Mouse (Mus musculus) heart, adult 2 months (tissue): ENCODE results near the gene Nckap5. TPM values are rescaled to one million over a fixed set of nuclear protein-coding genes. Genes with fewer than 3 reads are reported as not detected.
A peak's percentile ranks its signal among the peaks of the same experiment; 100 is the strongest.

Source experiments
- DNase-seq, 2 experiments: peaks; one replicate each; pipeline ENCODE4 v3.0.0; 2021
- H3K27ac ChIP-seq: fragments of 200-600 bp; 2 replicates; pipeline ENCODE4 v1.8.1; 2022
- H3K27me3 ChIP-seq: fragments of 200-500 bp; 2 replicates; pipeline ENCODE4 v1.6.1; 2012; ENCODE audit warnings: mild to moderate bottlenecking, low read length, inconsistent platforms, mixed read lengths; ENCODE audit not compliant: control insufficient read depth, insufficient read depth
- H3K36me3 ChIP-seq: fragments of 200-500 bp; 2 replicates; pipeline ENCODE4 v1.6.1; 2012; ENCODE audit warnings: low read length, inconsistent platforms; ENCODE audit not compliant: control insufficient read depth, insufficient read depth
- H3K4me1 ChIP-seq: fragments of 200-500 bp; 2 replicates; pipeline ENCODE4 v1.6.1; 2011; ENCODE audit warnings: low read length; ENCODE audit not compliant: control insufficient read depth, insufficient read depth
- H3K4me3 ChIP-seq: fragments of 200-600 bp; 2 replicates; pipeline ENCODE4 v1.8.1; 2022
- H3K79me2 ChIP-seq: fragments of 200-500 bp; replicated peaks from 2 replicates; pipeline ENCODE4 v1.6.1; 2012; ENCODE audit warnings: mild to moderate bottlenecking, inconsistent platforms, low read length, moderate library complexity, mixed read lengths; ENCODE audit not compliant: control insufficient read depth, insufficient read depth
- H3K9ac ChIP-seq: fragments of 200-500 bp; 2 replicates; pipeline ENCODE4 v1.6.1; 2012; ENCODE audit warnings: low read depth, mild to moderate bottlenecking, control low read depth, inconsistent platforms, low read length, mixed read lengths
- CTCF ChIP-seq: fragments of 200-600 bp; IDR thresholded peaks from 2 replicates; pipeline ENCODE4 v1.8.1; 2022; ENCODE audit warnings: antibody characterized with exemption, mild to moderate bottlenecking, moderate library complexity
- EP300 ChIP-seq: fragments of 200-500 bp; IDR thresholded peaks from 2 replicates; pipeline ENCODE4 v1.6.1; 2011; ENCODE audit warnings: low read depth, low read length, control low read depth; ENCODE audit not compliant: insufficient read depth
- POLR2A ChIP-seq: fragments of 200-500 bp; IDR thresholded peaks from 2 replicates; pipeline ENCODE4 v1.6.1; 2011; ENCODE audit warnings: mild to moderate bottlenecking, low read depth, low read length, control low read depth; ENCODE audit not compliant: insufficient read depth
- WGBS: fragments of 180-500 bp; shearing (Covaris S2); methylation state at CpG from one replicate; pipeline ENCODE4 v1.1.7; 2018; 5-methylcytosine and 5-hydroxymethylcytosine counted together
- intact Hi-C: fragments of 180-260 bp; cut with DNase I; formaldehyde crosslinking; loops from one replicate; pipeline ENCODE4 v1.15.1; 2025
- polyA plus RNA-seq: library from polyadenylated mRNA; depleted of rRNA; stranded (reverse); fragments of >200 nt; gene quantifications from 2 replicates; pipeline ENCODE4 v1.2.3, GENCODE M21; 2012
- total RNA-seq, 2 experiments: library from RNA; stranded (reverse); gene quantifications; 2 replicates each; pipeline ENCODE4 v1.2.3; 2021

Gene Nckap5
- total and polyA plus RNA-seq, 3 experiments, result 2.8 to 9.6 (median 6.0) TPM

DNA sequence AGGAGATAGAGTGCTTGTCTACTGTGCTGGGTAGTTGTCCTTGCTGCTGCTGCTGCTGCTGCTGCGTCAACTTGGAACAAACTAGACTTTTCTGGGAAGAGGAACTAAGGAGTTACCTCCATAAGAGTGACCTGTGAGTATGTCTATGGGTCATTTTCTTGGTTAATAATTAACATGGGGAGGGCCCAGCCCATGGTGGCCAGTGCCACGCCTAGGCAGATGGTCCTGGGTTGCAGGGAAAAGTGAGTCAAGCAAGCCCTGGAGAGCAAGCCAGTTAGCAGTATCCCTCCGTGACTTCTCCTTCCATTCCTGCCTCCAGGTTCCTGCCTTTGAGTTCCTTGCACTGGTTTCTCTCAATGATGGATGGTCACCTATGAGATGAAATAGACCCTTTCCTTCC is 80.4 kb downstream of the Nckap5 start:
- Histone ChIP-seq H3K9ac (no peak overlapping the region), H3K36me3 (no peaks in the 10 kb centered on the region), H3K4me3 (no peak overlapping the region), H3K4me1 (no peaks in the 10 kb centered on the region), H3K27me3 (no peaks in the 10 kb centered on the region), H3K79me2 (no peaks in the 10 kb centered on the region), H3K27ac (no peak overlapping the region)
- TF ChIP-seq CTCF (no peak), EP300 (no peak), POLR2A (no peak)
- no peak for DNase-seq
- intact Hi-C loops, result no loop called here
- WGBS, result 91% methylated on average over 3 of the region's 3 CpGs

DNA sequence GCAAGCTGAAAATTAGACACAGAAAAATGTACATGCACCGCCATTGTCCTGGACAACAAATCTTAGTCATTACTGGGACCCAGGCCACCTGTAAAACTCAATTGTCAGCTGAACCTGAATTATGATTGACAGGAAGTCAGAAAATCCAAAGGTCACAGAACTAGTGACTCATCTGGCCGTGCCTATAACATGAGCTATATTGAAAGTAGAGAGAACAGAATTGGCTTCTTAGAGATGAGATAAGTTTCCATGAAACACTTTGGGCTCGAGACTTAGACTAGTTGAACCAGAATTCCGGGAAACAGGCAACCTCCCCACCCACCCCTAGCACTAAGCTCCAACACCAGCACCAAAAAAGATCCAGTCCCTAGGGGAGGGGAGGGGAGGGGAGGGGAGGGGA is 82.7 kb downstream of the Nckap5 start:
- DNase-seq, result no peak
- Histone ChIP-seq H3K79me2 (no peaks in the 10 kb centered on the region), H3K9ac (no peak overlapping the region), H3K27ac (no peak overlapping the region), H3K4me3 (no peak overlapping the region), H3K4me1 (no peaks in the 10 kb centered on the region), H3K36me3 (no peaks in the 10 kb centered on the region), H3K27me3 (no peaks in the 10 kb centered on the region)
- 46% methylated on average over 4 of the region's 4 CpGs for WGBS
- intact Hi-C loops, result no loop called here
- TF ChIP-seq CTCF, result no peak
- no peak for TF ChIP-seq POLR2A
- no peak for TF ChIP-seq EP300

DNA sequence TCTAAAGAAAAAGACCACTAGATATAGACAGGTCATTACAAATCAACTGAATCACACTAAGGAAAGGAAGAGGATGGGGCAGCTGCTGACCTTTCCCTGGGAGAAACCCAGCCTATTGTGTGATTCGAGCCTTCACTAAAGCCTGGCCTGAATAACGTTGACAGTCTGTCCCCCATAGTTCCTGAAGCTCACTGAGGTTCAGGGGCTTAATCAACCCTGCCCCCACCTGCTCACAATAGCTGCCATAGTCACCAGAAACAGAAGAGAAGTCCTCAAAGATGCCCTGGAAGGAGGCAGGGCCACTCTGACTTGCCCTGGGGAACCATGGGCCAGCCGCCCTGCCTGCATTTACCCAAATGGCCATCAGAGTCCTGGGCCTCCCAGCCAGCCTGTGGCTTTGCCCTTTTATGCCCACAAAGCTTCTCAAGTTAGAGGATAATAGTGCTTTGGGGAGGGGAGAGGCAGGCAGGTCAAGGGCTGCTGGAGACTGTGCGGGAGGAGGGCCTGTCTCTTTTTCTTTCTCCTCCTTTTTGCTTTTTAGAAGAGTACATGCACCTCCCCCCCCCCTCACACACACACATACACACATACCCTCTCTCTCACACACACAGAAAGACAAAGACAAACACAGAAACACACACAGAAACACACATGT is 85.0 kb downstream of the Nckap5 start:
- Histone ChIP-seq H3K36me3 (no peaks in the 10 kb centered on the region), H3K4me1 (no peaks in the 10 kb centered on the region), H3K4me3 (no peak overlapping the region), H3K9ac (no peak overlapping the region), H3K27ac (no peak overlapping the region), H3K79me2 (no peaks in the 10 kb centered on the region), H3K27me3 (no peaks in the 10 kb centered on the region)
- DNase-seq, result no peak
- 63% methylated on average over 4 of the region's 4 CpGs for WGBS
- TF ChIP-seq CTCF (no peak), EP300 (no peak), POLR2A (no peak)
- intact Hi-C loops, result no loop called here

DNA sequence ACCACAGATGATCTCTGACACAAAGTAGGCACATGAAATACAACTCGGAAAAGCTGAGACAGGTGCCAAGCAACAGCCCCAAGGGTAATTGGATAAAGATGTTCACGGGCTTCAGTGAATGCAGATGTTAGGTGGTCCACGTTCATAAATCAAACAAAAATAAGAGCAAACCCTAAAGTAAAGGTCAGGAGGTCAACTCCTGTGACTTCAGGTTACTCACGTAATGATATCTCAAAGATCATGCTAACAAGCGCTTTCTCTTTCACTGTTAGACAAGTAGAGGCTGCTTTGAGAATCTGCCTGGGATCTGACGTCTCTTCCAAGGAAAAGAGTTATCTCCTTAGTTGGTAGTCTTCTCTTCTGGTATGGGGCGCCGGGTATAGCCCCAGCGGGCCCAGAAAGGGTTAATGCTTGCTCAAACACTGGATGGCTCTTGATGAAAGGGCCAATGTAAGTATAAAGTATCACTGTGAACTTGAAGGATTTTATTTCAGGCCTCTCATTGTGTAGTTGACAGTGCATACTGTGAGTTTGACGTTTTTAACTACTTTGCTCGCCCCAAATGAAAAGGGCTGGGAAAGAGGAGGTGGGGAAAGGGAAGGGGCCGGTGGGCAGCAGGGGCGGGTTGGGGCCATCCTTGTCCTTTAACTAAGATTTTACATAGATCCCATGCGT is 85.8 kb downstream of the Nckap5 start:
- Histone ChIP-seq H3K4me3 (no peak overlapping the region), H3K27ac (no peak overlapping the region), H3K36me3 (no peaks in the 10 kb centered on the region), H3K27me3 (no peaks in the 10 kb centered on the region), H3K9ac (no peak overlapping the region), H3K4me1 (no peaks in the 10 kb centered on the region), H3K79me2 (no peaks in the 10 kb centered on the region)
- no peak for TF ChIP-seq CTCF
- DNase-seq, result no peak
- intact Hi-C loops, result no loop called here
- WGBS, result 89% methylated on average over 14 of the region's 14 CpGs

DNA sequence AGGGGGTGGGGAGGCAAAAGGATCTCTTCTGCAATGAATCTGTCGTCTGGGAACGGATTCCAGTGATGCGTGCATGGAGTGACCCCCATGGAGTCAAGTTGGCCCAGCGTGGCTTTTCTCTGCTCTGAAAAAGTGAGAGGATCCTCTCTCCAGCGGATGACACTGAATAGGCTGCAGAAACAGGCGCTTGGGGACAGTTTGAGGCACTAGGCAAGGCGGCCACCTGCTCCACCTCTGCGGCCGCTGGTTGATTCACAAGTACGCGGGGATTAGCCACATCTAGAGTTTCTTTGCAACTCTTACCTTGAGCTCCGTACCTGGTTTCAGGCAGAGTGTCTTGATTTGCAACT is 92.3 kb downstream of the Nckap5 start:
- no peaks in the 10 kb centered on the region for H3K79me2 ChIP-seq
- intact Hi-C loops, result loop anchor here (10.0 kb wide), 1 partner anchor 187 kb away; no protein-coding TSS in a partner anchor
- 11% methylated on average over 12 of the region's 12 CpGs for WGBS
- no peak for DNase-seq
- H3K36me3 ChIP-seq, result no peaks in the 10 kb centered on the region
- peak overlapping the region; percentile 52 for H3K4me3 ChIP-seq
- TF ChIP-seq POLR2A (no peak), CTCF (no peak), EP300 (no peak)
- no peaks in the 10 kb centered on the region for H3K27me3 ChIP-seq
- peaks cover 4% of the 10 kb centered on the region; the same call in 1 of the 2 replicates for H3K4me1 ChIP-seq
- peak overlapping the region; percentile 67 for H3K27ac ChIP-seq
- no peak overlapping the region for H3K9ac ChIP-seq

DNA sequence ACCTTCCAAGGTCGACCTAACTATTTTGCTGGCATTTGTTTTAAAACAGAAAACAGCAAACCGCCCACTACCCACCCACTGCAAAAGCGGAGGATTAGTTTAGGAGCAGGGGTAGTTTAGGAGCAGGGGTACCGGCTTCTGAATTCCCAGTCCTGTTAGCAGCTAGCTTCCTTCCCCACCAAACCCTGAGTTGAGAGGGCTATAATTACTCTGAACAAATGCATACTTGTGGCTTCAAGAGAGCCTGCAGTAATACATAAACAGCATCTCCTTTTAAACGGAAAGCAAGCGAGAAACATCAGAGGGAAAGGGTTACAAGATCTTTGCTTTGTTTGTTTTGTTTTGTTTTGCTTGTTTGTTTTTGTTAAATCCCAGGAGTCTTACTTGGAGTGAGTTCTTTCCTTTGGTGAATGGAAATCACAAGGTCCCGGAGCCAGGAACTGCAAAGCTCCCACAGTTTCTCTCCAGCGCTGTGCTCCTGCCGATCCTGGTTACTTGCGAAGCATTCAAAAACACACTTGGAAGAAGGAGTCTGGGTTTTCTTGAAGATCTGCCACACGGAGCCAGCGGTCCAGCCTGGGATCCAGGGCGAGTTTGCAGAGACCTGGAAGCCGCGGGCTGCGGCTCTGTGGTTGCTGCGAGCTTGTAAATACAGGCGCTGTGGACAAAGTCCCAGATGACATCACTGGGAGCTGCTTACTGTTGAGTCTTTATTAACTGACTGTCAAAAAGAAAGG is 92.9 kb downstream of the Nckap5 start:
- TF ChIP-seq EP300 (no peak), CTCF (no peak), POLR2A (no peak)
- H3K27me3 ChIP-seq, result no peaks in the 10 kb centered on the region
- H3K79me2 ChIP-seq, result no peaks in the 10 kb centered on the region
- H3K27ac ChIP-seq, result peak overlapping the region; percentile 67
- H3K4me3 ChIP-seq, result peak overlapping the region; percentile 52
- peaks cover 4% of the 10 kb centered on the region; the same call in 1 of the 2 replicates for H3K4me1 ChIP-seq
- H3K36me3 ChIP-seq, result no peaks in the 10 kb centered on the region
- intact Hi-C loops, result loop anchor here (10.0 kb wide), 1 partner anchor 187 kb away; no protein-coding TSS in a partner anchor
- 9% methylated on average over 18 of the region's 18 CpGs for WGBS
- peak overlapping the region; percentile 64 for H3K9ac ChIP-seq
- peak; percentile 62 to 65 for DNase-seq
